Mouse (Mus musculus): ENCODE results near the gene Ehmt1. TPM values are rescaled to one million over a fixed set of nuclear protein-coding genes. Genes with fewer than 3 reads are reported as not detected.

The Ehmt1 gene
- polyA plus RNA-seq, 1 experiment from 2014 or later = 83.0 TPM

DNA sequence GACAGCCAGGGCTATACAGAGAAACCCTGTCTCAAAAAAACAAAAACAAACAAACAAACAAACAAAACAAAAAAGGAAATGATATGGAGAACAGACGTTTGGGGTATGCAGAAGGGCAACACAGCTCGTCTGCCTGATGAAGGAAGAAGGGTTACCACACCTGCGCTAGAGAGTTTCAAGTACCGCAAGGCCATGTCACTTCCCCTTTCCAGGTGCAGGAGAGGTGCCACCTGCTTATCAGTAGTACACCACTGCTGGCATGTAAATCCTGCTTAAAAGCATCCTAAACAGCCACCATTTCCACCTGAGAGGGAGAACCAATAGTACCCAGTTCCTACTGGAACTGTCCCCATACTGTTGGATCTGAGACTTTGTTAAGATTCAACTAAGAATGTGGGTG, 113.8 kb downstream of the Ehmt1 start:
- WGBS = 94% methylated on average over 4 of the region's 4 CpGs
- H3K9me3 ChIP-seq (ENCODE audit: control insufficient read depth, low read length) = no peaks in the 10 kb centered on the region
- no peak for ATAC-seq (replicated peaks; ENCODE audit: low FRiP score, low TSS enrichment, low read depth)

DNA sequence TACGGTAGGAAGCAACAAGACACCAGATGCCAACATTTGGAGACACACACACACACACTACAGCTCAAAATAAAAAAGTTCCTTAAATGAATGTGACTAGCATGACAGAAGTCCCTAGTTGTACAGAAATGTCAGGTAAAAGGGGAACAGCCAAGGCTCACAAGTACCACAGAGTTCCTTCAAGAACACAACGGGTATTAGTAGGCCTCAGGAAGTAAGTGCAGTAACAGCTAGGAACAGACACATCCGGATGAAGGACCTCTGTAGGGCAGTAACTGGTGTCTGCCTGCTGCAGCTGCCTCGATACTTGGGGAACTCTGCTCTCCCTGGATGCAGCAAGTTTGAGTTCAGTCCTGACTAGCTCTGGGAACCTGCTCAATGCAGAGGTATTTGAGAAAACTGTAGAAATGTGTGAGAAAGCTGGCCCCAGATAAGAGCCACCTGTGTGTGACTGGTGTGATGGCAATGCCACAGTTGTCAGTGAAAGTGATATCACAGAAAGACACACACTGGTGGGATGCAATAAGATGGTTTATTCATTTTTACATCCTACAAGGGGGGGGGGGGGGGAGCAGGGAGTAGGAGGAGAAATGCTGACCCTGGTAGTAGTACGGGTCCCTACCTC, 122.5 kb downstream of the Ehmt1 start:
- no peaks in the 10 kb centered on the region for H3K27me3 ChIP-seq (replicated peaks; ENCODE audit: control insufficient read depth, insufficient read depth, low read length)
- H3K9ac ChIP-seq (ENCODE audit: low read length) = no peak overlapping the region
- WGBS = 86% methylated on average over 5 of the region's 5 CpGs
- H3K27ac ChIP-seq (ENCODE audit: low read depth) = no peak overlapping the region
- H3K4me3 ChIP-seq (ENCODE audit: low read depth, low read length) = no peak overlapping the region
- no peaks in the 10 kb centered on the region for H3K4me1 ChIP-seq (replicated peaks; ENCODE audit: control insufficient read depth, insufficient read depth, low read length)
- no peak for ATAC-seq (replicated peaks; ENCODE audit: low FRiP score, low TSS enrichment, low read depth)
- H3K36me3 ChIP-seq (ENCODE audit: control insufficient read depth, insufficient read depth, low read length) = peaks cover 94% of the 10 kb centered on the region
- no peak for DNase-seq (ENCODE audit: low spot score)
- H3K9me3 ChIP-seq (ENCODE audit: control insufficient read depth, low read length) = no peaks in the 10 kb centered on the region
- H3K4me2 ChIP-seq (ENCODE audit: low read length) = no peak overlapping the region

More for the DNA sequence above, 113.8 kb downstream of the Ehmt1 start:
- H3K27me3 ChIP-seq (replicated peaks; ENCODE audit: control insufficient read depth, insufficient read depth, low read length) = no peaks in the 10 kb centered on the region
- no peak overlapping the region for H3K4me3 ChIP-seq (ENCODE audit: low read depth, low read length)
- no peak for DNase-seq (ENCODE audit: low spot score)
- no peak overlapping the region for H3K9ac ChIP-seq (ENCODE audit: low read length)
- H3K36me3 ChIP-seq (ENCODE audit: control insufficient read depth, insufficient read depth, low read length) = peaks cover 93% of the 10 kb centered on the region
- H3K4me2 ChIP-seq (ENCODE audit: low read length) = no peak overlapping the region
- H3K27ac ChIP-seq (ENCODE audit: low read depth) = no peak overlapping the region
- no peaks in the 10 kb centered on the region for H3K4me1 ChIP-seq (replicated peaks; ENCODE audit: control insufficient read depth, insufficient read depth, low read length)

DNA sequence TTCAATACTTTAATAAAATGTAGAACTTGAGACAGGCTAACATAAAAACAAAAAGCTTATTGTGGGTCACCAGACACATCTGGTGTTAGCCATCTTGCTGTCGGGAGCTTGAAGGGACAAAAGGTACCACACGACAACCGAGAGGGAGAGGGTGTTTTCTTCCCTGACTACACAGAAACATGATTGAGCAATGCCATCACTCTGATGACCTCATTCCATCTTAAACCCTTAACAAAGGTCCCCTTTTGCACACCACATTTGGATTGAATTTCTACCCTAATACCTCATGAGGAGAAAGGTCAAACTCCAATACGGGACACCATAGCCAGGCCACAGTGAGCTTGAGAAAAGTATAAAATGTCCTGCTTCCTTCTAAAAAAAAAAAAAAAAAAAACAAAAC, 132.2 kb downstream of the Ehmt1 start:
- Histone ChIP-seq H3K4me2 (ENCODE audit: low read length) (no peak overlapping the region), H3K9ac (ENCODE audit: low read length) (no peak overlapping the region), H3K27ac (ENCODE audit: low read depth) (no peak overlapping the region), H3K4me3 (ENCODE audit: low read depth, low read length) (no peak overlapping the region), H3K9me3 (ENCODE audit: control insufficient read depth, low read length) (no peaks in the 10 kb centered on the region), H3K36me3 (ENCODE audit: control insufficient read depth, insufficient read depth, low read length) (peaks cover 24% of the 10 kb centered on the region), H3K27me3 (replicated peaks; ENCODE audit: control insufficient read depth, insufficient read depth, low read length) (no peaks in the 10 kb centered on the region), H3K4me1 (replicated peaks; ENCODE audit: control insufficient read depth, insufficient read depth, low read length) (no peaks in the 10 kb centered on the region)
- no peak for ATAC-seq (replicated peaks; ENCODE audit: low FRiP score, low TSS enrichment, low read depth)
- 73% methylated on average over 4 of the region's 4 CpGs for WGBS
- no peak for DNase-seq (ENCODE audit: low spot score)

DNA sequence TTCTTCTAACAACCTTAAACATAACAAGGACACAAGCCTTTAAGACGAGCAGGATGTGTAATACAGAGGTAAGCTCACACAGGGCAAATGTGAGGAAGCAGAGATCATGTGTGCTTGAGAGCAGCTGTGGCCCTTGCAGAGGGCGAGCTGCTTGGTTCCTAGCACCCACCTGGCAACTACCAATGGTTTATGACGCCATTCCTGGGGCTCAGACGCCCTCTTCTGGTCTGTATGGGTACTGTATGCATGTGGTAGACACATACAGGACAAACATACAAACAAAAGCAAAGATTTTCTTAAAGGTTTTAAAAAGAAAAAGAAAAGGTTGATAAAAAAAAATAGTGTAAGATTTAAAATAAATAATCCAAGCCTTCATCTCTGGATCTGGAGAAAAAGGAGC, 138.2 kb downstream of the Ehmt1 start:
- Histone ChIP-seq H3K4me1 (replicated peaks; ENCODE audit: control insufficient read depth, insufficient read depth, low read length) (no peaks in the 10 kb centered on the region), H3K27ac (ENCODE audit: low read depth) (no peak overlapping the region), H3K36me3 (ENCODE audit: control insufficient read depth, insufficient read depth, low read length) (no peaks in the 10 kb centered on the region), H3K4me2 (ENCODE audit: low read length) (no peak overlapping the region), H3K4me3 (ENCODE audit: low read depth, low read length) (no peak overlapping the region), H3K27me3 (replicated peaks; ENCODE audit: control insufficient read depth, insufficient read depth, low read length) (no peaks in the 10 kb centered on the region), H3K9ac (ENCODE audit: low read length) (no peak overlapping the region), H3K9me3 (ENCODE audit: control insufficient read depth, low read length) (no peaks in the 10 kb centered on the region)
- ATAC-seq (replicated peaks; ENCODE audit: low FRiP score, low TSS enrichment, low read depth) (no peak), DNase-seq (ENCODE audit: low spot score) (no peak)
- 47% methylated on average over 4 of the region's 4 CpGs for WGBS

DNA sequence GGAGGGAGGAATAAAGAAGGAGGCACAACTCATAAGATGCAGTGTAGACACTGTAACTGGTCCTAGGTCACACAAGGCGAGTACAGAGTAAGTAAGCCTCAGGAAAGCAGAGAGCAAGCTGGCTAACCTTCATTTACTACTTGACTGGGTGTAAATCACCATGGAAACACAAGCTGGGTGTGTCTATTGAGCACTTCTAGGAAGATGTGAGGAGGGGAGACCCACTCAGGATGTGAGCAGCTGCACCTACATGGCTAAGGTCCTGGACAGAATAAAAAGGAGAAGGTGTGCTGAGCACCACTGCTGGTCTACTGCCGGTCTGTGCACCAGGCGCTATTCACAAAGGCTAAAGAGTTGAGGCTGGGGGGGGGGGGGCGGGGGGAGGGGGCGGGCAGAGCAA, 142.6 kb downstream of the Ehmt1 start:
- H3K27me3 ChIP-seq (replicated peaks; ENCODE audit: control insufficient read depth, insufficient read depth, low read length) = no peaks in the 10 kb centered on the region
- DNase-seq (ENCODE audit: low spot score) (no peak), ATAC-seq (replicated peaks; ENCODE audit: low FRiP score, low TSS enrichment, low read depth) (no peak)
- no peaks in the 10 kb centered on the region for H3K9me3 ChIP-seq (ENCODE audit: control insufficient read depth, low read length)
- no peaks in the 10 kb centered on the region for H3K36me3 ChIP-seq (ENCODE audit: control insufficient read depth, insufficient read depth, low read length)
- H3K9ac ChIP-seq (ENCODE audit: low read length) = no peak overlapping the region
- no peak overlapping the region for H3K4me3 ChIP-seq (ENCODE audit: low read depth, low read length)
- H3K4me2 ChIP-seq (ENCODE audit: low read length) = no peak overlapping the region
- H3K4me1 ChIP-seq (replicated peaks; ENCODE audit: control insufficient read depth, insufficient read depth, low read length) = no peaks in the 10 kb centered on the region
- no peak overlapping the region for H3K27ac ChIP-seq (ENCODE audit: low read depth)
- WGBS = 20% methylated on average over 3 of the region's 5 CpGs

DNA sequence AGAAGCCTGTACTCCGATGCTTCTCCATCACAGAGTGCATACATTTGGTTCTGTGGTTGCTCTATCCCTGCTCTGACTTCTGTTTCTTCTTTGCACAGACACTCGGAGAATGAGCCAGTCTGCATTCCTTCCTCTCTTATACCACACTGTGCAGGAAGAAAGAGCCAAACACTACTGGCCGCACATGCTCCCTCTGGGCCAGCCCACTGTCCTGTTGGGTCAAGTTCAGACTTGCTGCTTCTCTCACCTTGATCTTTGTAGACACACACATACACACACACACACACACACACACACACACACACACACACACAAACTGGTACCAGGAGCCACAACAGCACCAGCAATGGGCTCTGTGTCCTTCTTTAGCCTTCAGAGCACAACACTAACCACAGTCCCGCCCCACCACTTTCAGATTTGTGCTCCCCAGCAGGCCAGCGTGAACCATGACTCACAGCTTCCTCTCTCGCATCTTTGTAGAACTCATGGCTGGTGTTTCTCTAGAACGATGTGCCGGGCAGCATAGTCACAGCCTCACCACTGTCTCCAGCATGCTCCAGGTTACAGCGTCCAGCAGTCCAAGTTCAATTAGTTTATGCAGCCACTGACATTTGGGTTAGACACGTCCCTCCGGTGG, 143.3 kb downstream of the Ehmt1 start:
- no peaks in the 10 kb centered on the region for H3K36me3 ChIP-seq (ENCODE audit: control insufficient read depth, insufficient read depth, low read length)
- H3K9me3 ChIP-seq (ENCODE audit: control insufficient read depth, low read length) = no peaks in the 10 kb centered on the region
- no peak for ATAC-seq (replicated peaks; ENCODE audit: low FRiP score, low TSS enrichment, low read depth)
- H3K4me1 ChIP-seq (replicated peaks; ENCODE audit: control insufficient read depth, insufficient read depth, low read length) = no peaks in the 10 kb centered on the region
- no peak overlapping the region for H3K9ac ChIP-seq (ENCODE audit: low read length)
- WGBS = 68% methylated on average over 11 of the region's 11 CpGs
- no peaks in the 10 kb centered on the region for H3K27me3 ChIP-seq (replicated peaks; ENCODE audit: control insufficient read depth, insufficient read depth, low read length)
- no peak overlapping the region for H3K27ac ChIP-seq (ENCODE audit: low read depth)
- no peak for DNase-seq (ENCODE audit: low spot score)
- H3K4me3 ChIP-seq (ENCODE audit: low read depth, low read length) = no peak overlapping the region
- no peak overlapping the region for H3K4me2 ChIP-seq (ENCODE audit: low read length)

DNA sequence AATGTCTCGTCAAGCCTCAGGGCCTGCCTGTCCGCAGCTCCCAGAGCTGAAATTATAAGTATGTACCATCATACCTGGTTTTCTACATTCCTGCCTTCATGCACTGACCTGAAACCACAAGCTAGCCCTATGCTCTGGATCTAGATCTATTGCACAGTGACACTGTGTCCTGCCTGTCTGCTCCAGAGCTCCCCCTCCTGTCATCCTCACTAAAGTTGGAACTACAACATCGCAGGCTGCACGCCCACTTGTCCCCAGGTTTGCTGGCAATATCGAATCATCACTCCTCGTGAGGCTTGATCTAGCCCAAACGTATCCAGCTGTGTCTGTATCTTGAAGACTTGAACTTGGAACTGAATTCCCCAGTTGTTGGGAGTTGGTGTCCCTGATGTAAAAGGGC, 144.6 kb downstream of the Ehmt1 start:
- DNase-seq (ENCODE audit: low spot score) (no peak), ATAC-seq (replicated peaks; ENCODE audit: low FRiP score, low TSS enrichment, low read depth) (no peak)
- Histone ChIP-seq H3K36me3 (ENCODE audit: control insufficient read depth, insufficient read depth, low read length) (no peaks in the 10 kb centered on the region), H3K4me2 (ENCODE audit: low read length) (no peak overlapping the region), H3K4me3 (ENCODE audit: low read depth, low read length) (no peak overlapping the region), H3K9me3 (ENCODE audit: control insufficient read depth, low read length) (no peaks in the 10 kb centered on the region), H3K27me3 (replicated peaks; ENCODE audit: control insufficient read depth, insufficient read depth, low read length) (no peaks in the 10 kb centered on the region), H3K9ac (ENCODE audit: low read length) (no peak overlapping the region), H3K4me1 (replicated peaks; ENCODE audit: control insufficient read depth, insufficient read depth, low read length) (no peaks in the 10 kb centered on the region), H3K27ac (ENCODE audit: low read depth) (no peak overlapping the region)
- WGBS = 61% methylated on average over 7 of the region's 7 CpGs

DNA sequence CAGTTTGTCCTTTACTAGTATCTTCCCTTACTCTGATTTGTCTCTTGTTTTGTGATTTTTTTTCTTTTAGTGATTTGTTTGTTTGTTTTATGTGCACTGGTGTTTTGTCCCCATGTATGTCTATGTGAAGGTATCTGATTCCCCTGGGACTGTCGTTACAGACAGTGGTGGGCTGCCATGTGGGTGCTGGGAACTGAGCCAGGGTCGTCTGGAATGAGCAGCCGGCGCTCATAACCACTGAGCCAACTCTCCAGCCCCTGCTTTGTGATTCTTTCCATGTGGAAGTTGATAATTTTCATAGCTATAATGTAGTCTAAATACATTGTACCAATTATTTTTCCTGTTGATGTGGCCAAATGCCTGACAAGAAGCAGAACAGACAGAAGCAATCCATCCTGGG, 148.6 kb downstream of the Ehmt1 start:
- WGBS = 75% methylated on average over 4 of the region's 4 CpGs
- Histone ChIP-seq H3K4me3 (ENCODE audit: low read depth, low read length) (no peak overlapping the region), H3K36me3 (ENCODE audit: control insufficient read depth, insufficient read depth, low read length) (no peaks in the 10 kb centered on the region), H3K4me2 (ENCODE audit: low read length) (no peak overlapping the region), H3K27ac (ENCODE audit: low read depth) (no peak overlapping the region), H3K4me1 (replicated peaks; ENCODE audit: control insufficient read depth, insufficient read depth, low read length) (no peaks in the 10 kb centered on the region), H3K27me3 (replicated peaks; ENCODE audit: control insufficient read depth, insufficient read depth, low read length) (no peaks in the 10 kb centered on the region), H3K9ac (ENCODE audit: low read length) (no peak overlapping the region), H3K9me3 (ENCODE audit: control insufficient read depth, low read length) (no peaks in the 10 kb centered on the region)
- ATAC-seq (replicated peaks; ENCODE audit: low FRiP score, low TSS enrichment, low read depth) (no peak), DNase-seq (ENCODE audit: low spot score) (no peak)

DNA sequence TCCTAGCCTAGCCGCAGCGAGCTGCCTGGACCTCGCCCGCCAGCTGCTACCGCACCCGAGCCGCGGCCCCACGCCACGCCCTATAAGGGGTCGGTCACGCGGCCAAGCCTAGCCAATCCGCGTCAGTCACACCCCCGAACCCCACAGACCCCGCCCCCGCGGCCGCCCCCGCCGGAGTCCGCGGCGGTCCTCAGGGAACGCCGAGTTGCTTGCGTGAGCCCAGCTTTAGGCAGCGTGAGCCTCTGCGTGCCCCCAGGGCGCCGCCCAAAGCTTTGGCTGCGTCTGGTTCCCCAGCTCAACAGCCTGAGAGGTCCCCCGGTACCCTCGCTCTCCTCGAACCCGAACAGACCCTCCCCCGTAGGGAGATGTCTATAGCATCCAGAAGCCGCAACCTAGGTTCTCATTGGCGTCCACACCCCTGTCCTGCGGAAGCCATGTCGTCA, 156.3 kb downstream of the Ehmt1 start, which contains the start of gene Cacna1b:
TSS of gene Cacna1b (minus strand) at position 38 of the 443 bp plus-strand sequence.
- Histone ChIP-seq H3K4me3 (ENCODE audit: low read depth, low read length) (peak within 1 kb of the TSS; percentile 47), H3K4me1 (replicated peaks; ENCODE audit: control insufficient read depth, insufficient read depth, low read length) (peaks cover 6% of the 10 kb centered on the region), H3K9me3 (ENCODE audit: control insufficient read depth, low read length) (no peaks in the 10 kb centered on the region), H3K36me3 (ENCODE audit: control insufficient read depth, insufficient read depth, low read length) (no peaks in the 10 kb centered on the region), H3K4me2 (ENCODE audit: low read length) (peak within 1 kb of the TSS; percentile 97), H3K27me3 (replicated peaks; ENCODE audit: control insufficient read depth, insufficient read depth, low read length) (peaks cover 19% of the 10 kb centered on the region), H3K9ac (ENCODE audit: low read length) (no peak within 1 kb of the TSS), H3K27ac (ENCODE audit: low read depth) (no peak within 1 kb of the TSS)
- peak; percentile 84 for DNase-seq (ENCODE audit: low spot score)
- 1% methylated on average over 42 of the region's 42 CpGs for WGBS
- ATAC-seq (replicated peaks; ENCODE audit: low FRiP score, low TSS enrichment, low read depth) = peak; percentile 85

Data from intestine, embryonic 14.5 days (tissue).